Mouse (Mus musculus) intestine, embryonic 15.5 days (tissue): Measurements from ENCODE around the gene Atg4b. TPM values are rescaled to one million over a fixed set of nuclear protein-coding genes. Genes with fewer than 3 reads are reported as not detected.

Experiments used
- ATAC-seq: fragments of 200-750 bp; cut with Nextera tagmentation; 2 replicates; pipeline ENCODE4 v1.8.0; 2017; ENCODE audit warnings: moderate TSS enrichment, moderate library complexity
- H3K27ac ChIP-seq: fragments of 300-500 bp; sonication (generic); 2 replicates; pipeline ENCODE4 v1.5.1; 2015; ENCODE audit warnings: mild to moderate bottlenecking, inconsistent platforms
- H3K27me3 ChIP-seq: fragments of 300-500 bp; sonication (generic); replicated peaks from 2 replicates; pipeline ENCODE4 v1.6.1; 2015; ENCODE audit warnings: inconsistent platforms
- H3K36me3 ChIP-seq: fragments of 300-500 bp; sonication (generic); 2 replicates; pipeline ENCODE4 v1.6.1; 2015; ENCODE audit warnings: inconsistent platforms
- H3K4me1 ChIP-seq: fragments of 300-500 bp; sonication (generic); replicated peaks from 2 replicates; pipeline ENCODE4 v1.6.1; 2015; ENCODE audit warnings: inconsistent platforms
- H3K4me2 ChIP-seq: fragments of 300-500 bp; sonication (generic); replicated peaks from 2 replicates; pipeline ENCODE4 v1.6.1; 2015; ENCODE audit warnings: mild to moderate bottlenecking, inconsistent platforms
- H3K4me3 ChIP-seq: fragments of 300-500 bp; sonication (generic); replicated peaks from 2 replicates; pipeline ENCODE4 v1.5.1; 2015; ENCODE audit warnings: inconsistent platforms
- H3K9ac ChIP-seq: fragments of 300-500 bp; sonication (generic); 2 replicates; pipeline ENCODE4 v1.6.1; 2015; ENCODE audit warnings: inconsistent platforms
- H3K9me3 ChIP-seq: fragments of 300-500 bp; sonication (generic); 2 replicates; pipeline ENCODE4 v1.6.1; 2016; ENCODE audit warnings: inconsistent platforms
- WGBS: fragments of 180-500 bp; shearing (Covaris S2); methylation state at CpG from one replicate; pipeline ENCODE4 v1.1.7; 2015; 5-methylcytosine and 5-hydroxymethylcytosine counted together
- polyA plus RNA-seq: library from polyadenylated mRNA; unstranded; fragments of >200 nt; fragmentation: Nextera tagmentation; extraction: Ambion mirVana; gene quantifications from 2 replicates; pipeline ENCODE4 v1.2.1, GENCODE M21; 2015

Atg4b gene
- polyA plus RNA-seq, 1 experiment from 2014 or later, result 79.8 TPM

- H3K27ac ChIP-seq, result no peak overlapping the region
- no peak overlapping the region for H3K9ac ChIP-seq
- H3K4me3 ChIP-seq, result no peak overlapping the region
- H3K36me3 ChIP-seq, result no peaks in the 10 kb centered on the region
- ATAC-seq, result no peak
- H3K9me3 ChIP-seq, result no peaks in the 10 kb centered on the region
- H3K4me2 ChIP-seq, result no peak overlapping the region
- H3K4me1 ChIP-seq, result no peaks in the 10 kb centered on the region
- 90% methylated on average over 3 of the region's 3 CpGs for WGBS
- no peaks in the 10 kb centered on the region for H3K27me3 ChIP-seq
Observed at GRCm38 (mm10) chr1:93735859-93736258, 15.4 kb upstream of the Atg4b start.

GRCm38 (mm10) chr1:93737711-93738110, 13.6 kb upstream of the Atg4b start:
- H3K4me3 ChIP-seq, result no peak overlapping the region
- no peak for ATAC-seq
- H3K27ac ChIP-seq, result no peak overlapping the region
- WGBS, result 91% methylated on average over 5 of the region's 5 CpGs
- H3K36me3 ChIP-seq, result no peaks in the 10 kb centered on the region
- H3K9ac ChIP-seq, result no peak overlapping the region
- no peaks in the 10 kb centered on the region for H3K9me3 ChIP-seq
- no peak overlapping the region for H3K4me2 ChIP-seq
- H3K27me3 ChIP-seq, result no peaks in the 10 kb centered on the region
- H3K4me1 ChIP-seq, result no peaks in the 10 kb centered on the region

- no peak for ATAC-seq
Observed at GRCm38 (mm10) chr1:93740671-93741070, 10.6 kb upstream of the Atg4b start.

GRCm38 (mm10) chr1:93741987-93742386, 9.3 kb upstream of the Atg4b start:
- H3K27ac ChIP-seq, result no peak overlapping the region
- WGBS, result 58% methylated on average over 4 of the region's 4 CpGs
- no peak overlapping the region for H3K4me3 ChIP-seq
- no peaks in the 10 kb centered on the region for H3K9me3 ChIP-seq
- H3K36me3 ChIP-seq, result no peaks in the 10 kb centered on the region
- H3K9ac ChIP-seq, result no peak overlapping the region
- ATAC-seq, result no peak
- no peak overlapping the region for H3K4me2 ChIP-seq
- H3K4me1 ChIP-seq, result no peaks in the 10 kb centered on the region
- H3K27me3 ChIP-seq, result no peaks in the 10 kb centered on the region

More at GRCm38 (mm10) chr1:93740671-93741070, 10.6 kb upstream of the Atg4b start:
- Histone ChIP-seq H3K4me1 (no peaks in the 10 kb centered on the region), H3K27me3 (no peaks in the 10 kb centered on the region), H3K9me3 (no peaks in the 10 kb centered on the region), H3K9ac (no peak overlapping the region), H3K27ac (no peak overlapping the region), H3K36me3 (no peaks in the 10 kb centered on the region), H3K4me3 (no peak overlapping the region), H3K4me2 (no peak overlapping the region)
- WGBS, result 92% methylated on average over 2 of the region's 2 CpGs

GRCm38 (mm10) chr1:93742910-93743309, 8.4 kb upstream of the Atg4b start:
- H3K9ac ChIP-seq, result no peak overlapping the region
- H3K36me3 ChIP-seq, result no peaks in the 10 kb centered on the region
- no peak overlapping the region for H3K4me3 ChIP-seq
- no peaks in the 10 kb centered on the region for H3K9me3 ChIP-seq
- no peaks in the 10 kb centered on the region for H3K27me3 ChIP-seq
- no peaks in the 10 kb centered on the region for H3K4me1 ChIP-seq
- H3K27ac ChIP-seq, result no peak overlapping the region
- no peak overlapping the region for H3K4me2 ChIP-seq
- ATAC-seq, result no peak

GRCm38 (mm10) chr1:93746179-93746578, 5.1 kb upstream of the Atg4b start:
- H3K4me3 ChIP-seq, result no peak overlapping the region
- H3K4me1 ChIP-seq, result no peaks in the 10 kb centered on the region
- no peak overlapping the region for H3K4me2 ChIP-seq
- WGBS, result 83% methylated on average over 5 of the region's 5 CpGs
- H3K9ac ChIP-seq, result no peak overlapping the region
- no peak for ATAC-seq
- no peaks in the 10 kb centered on the region for H3K9me3 ChIP-seq
- H3K36me3 ChIP-seq, result peaks cover 10% of the 10 kb centered on the region; the same call in 1 of the 2 replicates
- H3K27me3 ChIP-seq, result no peaks in the 10 kb centered on the region
- H3K27ac ChIP-seq, result no peak overlapping the region

GRCm38 (mm10) chr1:93748539-93748938, 2.8 kb upstream of the Atg4b start:
- no peaks in the 10 kb centered on the region for H3K9me3 ChIP-seq
- 83% methylated on average over 1 of the region's 1 CpGs for WGBS
- no peak overlapping the region for H3K4me2 ChIP-seq
- no peaks in the 10 kb centered on the region for H3K27me3 ChIP-seq
- H3K9ac ChIP-seq, result no peak overlapping the region
- H3K4me3 ChIP-seq, result no peak overlapping the region
- no peak overlapping the region for H3K27ac ChIP-seq
- ATAC-seq, result peak; percentile 52; the same call in 1 of the 2 replicates
- H3K36me3 ChIP-seq, result peaks cover 10% of the 10 kb centered on the region; the same call in 1 of the 2 replicates
- H3K4me1 ChIP-seq, result no peaks in the 10 kb centered on the region; the same call in 1 of the 2 replicates

GRCm38 (mm10) chr1:93753911-93754572, 2.7 kb downstream of the Atg4b start:
- H3K27ac ChIP-seq, result peak overlapping the region; percentile 88
- peak; percentile 62 for ATAC-seq
- peaks cover 10% of the 10 kb centered on the region; the same call in 1 of the 2 replicates for H3K36me3 ChIP-seq
- peak overlapping the region; percentile 85 for H3K4me2 ChIP-seq
- peak overlapping the region; percentile 97 for H3K4me3 ChIP-seq
- no peaks in the 10 kb centered on the region for H3K27me3 ChIP-seq
- H3K9ac ChIP-seq, result peak overlapping the region; percentile 71
- H3K9me3 ChIP-seq, result no peaks in the 10 kb centered on the region
- no peaks in the 10 kb centered on the region; the same call in none of the 2 replicates for H3K4me1 ChIP-seq
- under 1% methylated on average over 59 of the region's 59 CpGs for WGBS

GRCm38 (mm10) chr1:93754573-93755290, 3.4 kb downstream of the Atg4b start, which contains the start of gene Thap4:
Gene Thap4, minus strand, starts transcription at chr1:93754864.
- Histone ChIP-seq H3K4me3 (peak within 1 kb of the TSS; percentile 97), H3K36me3 (peaks cover 6% of the 10 kb centered on the region; the same call in 1 of the 2 replicates), H3K9me3 (no peaks in the 10 kb centered on the region), H3K4me1 (no peaks in the 10 kb centered on the region; the same call in none of the 2 replicates), H3K27me3 (no peaks in the 10 kb centered on the region), H3K9ac (peak within 1 kb of the TSS; percentile 71), H3K4me2 (peak within 1 kb of the TSS; percentile 85), H3K27ac (peak within 1 kb of the TSS; percentile 88)
- peak; percentile 94 for ATAC-seq
- WGBS, result under 1% methylated on average over 115 of the region's 121 CpGs

GRCm38 (mm10) chr1:93755291-93755610, 4.0 kb downstream of the Atg4b start:
- peak overlapping the region; percentile 85 for H3K4me2 ChIP-seq
- H3K4me1 ChIP-seq, result no peaks in the 10 kb centered on the region; the same call in none of the 2 replicates
- no peaks in the 10 kb centered on the region for H3K9me3 ChIP-seq
- peaks cover under 1% of the 10 kb centered on the region; the same call in 1 of the 2 replicates for H3K36me3 ChIP-seq
- no peaks in the 10 kb centered on the region for H3K27me3 ChIP-seq
- H3K4me3 ChIP-seq, result peak overlapping the region; percentile 97
- 0% methylated on average over 13 of the region's 13 CpGs for WGBS
- H3K27ac ChIP-seq, result peak overlapping the region; percentile 88
- no peak for ATAC-seq
- H3K9ac ChIP-seq, result peak overlapping the region; percentile 71

GRCm38 (mm10) chr1:93755618-93756017, 4.3 kb downstream of the Atg4b start:
- no peaks in the 10 kb centered on the region for H3K9me3 ChIP-seq
- H3K4me2 ChIP-seq, result peak overlapping the region; percentile 85
- peak overlapping the region; percentile 97 for H3K4me3 ChIP-seq
- H3K4me1 ChIP-seq, result no peaks in the 10 kb centered on the region; the same call in none of the 2 replicates
- H3K36me3 ChIP-seq, result no peaks in the 10 kb centered on the region
- ATAC-seq, result no peak
- H3K27ac ChIP-seq, result no peak overlapping the region
- 19% methylated on average over 7 of the region's 7 CpGs for WGBS
- H3K27me3 ChIP-seq, result no peaks in the 10 kb centered on the region
- no peak overlapping the region; the same call in 1 of the 2 replicates for H3K9ac ChIP-seq

- Histone ChIP-seq H3K4me2 (no peak overlapping the region), H3K36me3 (no peaks in the 10 kb centered on the region), H3K27ac (no peak overlapping the region), H3K4me1 (no peaks in the 10 kb centered on the region; the same call in none of the 2 replicates), H3K4me3 (no peak overlapping the region), H3K9me3 (no peaks in the 10 kb centered on the region), H3K27me3 (no peaks in the 10 kb centered on the region), H3K9ac (no peak overlapping the region)
- no peak for ATAC-seq
Observed at GRCm38 (mm10) chr1:93756154-93756553, 4.9 kb downstream of the Atg4b start.
